Mouse (Mus musculus): ENCODE measurements around the gene Invs.

- no peak for TF ChIP-seq CTCF (IDR thresholded peaks at IDR 0.05; ENCODE audit: low read depth, low read length)
- no peak for TF ChIP-seq POLR2A (IDR thresholded peaks at IDR 0.05; ENCODE audit: borderline replicate concordance, low read depth, low read length)
Observed at GRCm38 (mm10) chr4:48461060-48461459, 181.5 kb downstream of the Invs start.
